Mouse (Mus musculus): ENCODE measurements around the gene Rbm12. TPM values are rescaled to one million over a fixed set of nuclear protein-coding genes. Genes with fewer than 3 reads are reported as not detected.

Rbm12 gene
- total and polyA plus RNA-seq, 3 experiments = 9.6 to 36.5 (median 20.7) TPM

DNA sequence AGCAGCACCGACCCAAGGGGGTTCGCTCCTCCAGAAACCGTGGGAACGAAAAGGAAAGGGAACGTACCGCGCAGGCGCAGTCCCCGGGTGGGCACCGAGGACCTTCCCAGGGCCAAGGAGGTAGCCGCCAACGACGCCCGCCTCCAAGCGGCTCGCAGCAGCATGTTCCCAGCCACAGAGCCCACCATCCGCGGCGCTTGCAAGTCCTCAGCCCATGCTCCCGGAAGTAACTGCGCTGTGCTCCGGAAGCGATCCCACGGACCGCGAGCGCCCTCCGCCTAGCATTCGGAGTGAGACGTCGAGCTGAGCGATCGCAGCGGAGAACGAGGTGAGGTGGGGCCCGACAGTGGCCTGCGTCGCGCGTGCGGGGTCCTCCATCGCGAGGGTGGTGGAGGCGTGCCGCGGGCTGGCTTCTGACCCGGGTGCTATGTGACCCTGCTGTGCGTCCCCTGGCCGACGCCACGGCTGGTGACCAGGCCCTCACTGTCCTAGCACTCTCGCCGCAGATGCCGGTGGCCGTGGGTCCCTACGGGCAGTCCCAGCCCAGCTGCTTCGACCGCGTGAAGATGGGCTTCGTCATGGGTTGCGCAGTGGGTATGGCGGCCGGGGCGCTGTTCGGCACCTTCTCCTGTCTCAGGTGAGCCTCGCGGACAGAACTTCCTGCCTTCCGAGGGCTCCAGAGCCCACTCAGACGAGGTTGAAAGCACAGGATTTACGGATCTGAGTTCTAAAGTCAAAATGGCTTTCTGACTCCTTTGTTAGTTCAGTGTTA is 32.4 kb upstream of the Rbm12 start, which contains the start of the genes Romo1 and Nfs1:
Romo1 (plus strand) TSS at position 87 of the 772 bp plus-strand sequence.
Nfs1 (minus strand) TSS at position 234 of the 772 bp plus-strand sequence.
- H3K27ac ChIP-seq (ENCODE audit: insufficient read depth, low read depth) = peak within 1 kb of the TSS; percentile 91
- in situ Hi-C loops (cut with MboI; ENCODE audit: low pct_ligation_motif_present, low pct_unique_long_range_greater_than_20kb, low sequenced_read_pairs) = loop anchor here (25.0 kb wide), 1 partner anchor 307 kb away; the partner anchor contains the start of genes Eif6 and Fam83c
- H3K79me2 ChIP-seq (replicated peaks; ENCODE audit: control insufficient read depth, extremely low read depth, insufficient read depth, poor library complexity, severe bottlenecking) = peaks cover 19% of the 10 kb centered on the region

DNA sequence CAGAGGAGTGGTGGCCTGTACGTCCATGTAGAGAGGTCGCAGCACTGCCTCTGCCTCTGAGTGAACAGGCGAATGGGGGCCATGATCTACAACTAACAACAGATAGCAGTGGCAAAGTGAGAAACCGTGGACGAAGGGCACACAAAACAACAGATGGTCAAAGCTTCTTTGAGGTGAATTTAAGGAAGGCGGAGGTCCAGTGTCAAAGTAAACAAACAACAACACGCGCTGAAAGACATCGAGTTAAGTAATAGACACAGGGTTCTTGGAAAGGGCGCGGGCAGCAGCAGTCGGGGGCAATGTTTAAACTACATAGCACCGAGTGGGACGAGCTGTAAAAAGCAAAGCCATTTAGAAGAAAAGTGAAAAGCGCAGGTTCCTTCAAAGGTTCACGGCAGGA is 31.6 kb upstream of the Rbm12 start:
- no peaks in the 10 kb centered on the region for H3K27me3 ChIP-seq (replicated peaks)
- peak overlapping the region; percentile 98 for H3K4me2 ChIP-seq (ENCODE audit: insufficient read depth, low read depth, poor library complexity, severe bottlenecking)
- H3K9ac ChIP-seq (ENCODE audit: insufficient read depth, low read depth) = peak overlapping the region; percentile 69
- peak; percentile 22 for DNase-seq (ENCODE audit: extremely low read depth)
- in situ Hi-C loops (cut with MboI; ENCODE audit: low pct_ligation_motif_present, low pct_unique_long_range_greater_than_20kb, low sequenced_read_pairs) (loop anchor here (25.0 kb wide), 1 partner anchor 306 kb away; the partner anchor contains the start of genes Eif6 and Fam83c), dilution Hi-C loops (cut with MboI; ENCODE audit: extremely low pct_ligation_motif_present, extremely low pct_unique_long_range_greater_than_20kb, low sequenced_read_pairs) (no loop called here)
- H3K9me3 ChIP-seq (replicated peaks; ENCODE audit: low read length) = no peaks in the 10 kb centered on the region
- peak overlapping the region; percentile 52 to 93 (median 82) for H3K4me3 ChIP-seq (replicated peaks in 1 of 3; ENCODE audit: low read depth in 2 of 3, low read length in 2 of 3, poor library complexity in 1 of 3)
- H3K36me3 ChIP-seq (replicated peaks in 1 of 2; ENCODE audit: control insufficient read depth in 1 of 2, insufficient read depth in 1 of 2, low read length in 1 of 2) = peaks cover 36 to 55% of the 10 kb centered on the region in 2 experiments
- peaks cover 0 to 15% of the 10 kb centered on the region in 2 experiments; a peak in 2 of 4 replicates for H3K4me1 ChIP-seq (ENCODE audit: control insufficient read depth in 1 of 2, insufficient read depth in 2 of 2)
- H3K27ac ChIP-seq (ENCODE audit: insufficient read depth, low read depth) = no peak overlapping the region
- TF ChIP-seq MYC (IDR thresholded peaks at IDR 0.05; ENCODE audit: low read depth, low read length) (no peak), RCOR1 (conservative IDR thresholded peaks at IDR 0.05; ENCODE audit: low read depth, low read length) (no peak), NRF1 (IDR thresholded peaks at IDR 0.05; ENCODE audit: low read depth, low read length) (no peak), KAT2A (IDR thresholded peaks at IDR 0.05; ENCODE audit: insufficient replicate concordance, low read length) (no peak), MEF2A (IDR thresholded peaks at IDR 0.05; ENCODE audit: borderline replicate concordance, low read depth, low read length) (no peak)
- peaks cover 15% of the 10 kb centered on the region; the same call in 1 of the 2 replicates for H3K79me2 ChIP-seq (replicated peaks; ENCODE audit: control insufficient read depth, extremely low read depth, insufficient read depth, poor library complexity, severe bottlenecking)

More for the DNA sequence above, 32.4 kb upstream of the Rbm12 start, which contains the start of the genes Romo1 and Nfs1:
- peak within 1 kb of the TSS; percentile 98 for H3K4me2 ChIP-seq (ENCODE audit: insufficient read depth, low read depth, poor library complexity, severe bottlenecking)
- dilution Hi-C loops (cut with MboI; ENCODE audit: extremely low pct_ligation_motif_present, extremely low pct_unique_long_range_greater_than_20kb, low sequenced_read_pairs) = no loop called here
- H3K9me3 ChIP-seq (replicated peaks; ENCODE audit: low read length) = no peaks in the 10 kb centered on the region
- DNase-seq (ENCODE audit: extremely low read depth) = peak; percentile 94
- H3K9ac ChIP-seq (ENCODE audit: insufficient read depth, low read depth) = peak within 1 kb of the TSS; percentile 69
- no peaks in the 10 kb centered on the region for H3K27me3 ChIP-seq (replicated peaks)
- TF ChIP-seq MXI1 (IDR thresholded peaks at IDR 0.05; ENCODE audit: low read depth, low read length) (no peak; the same call in 1 of the 2 replicates), RAD21 (IDR thresholded peaks at IDR 0.05; ENCODE audit: low read depth, low read length) (no peak), KAT2A (IDR thresholded peaks at IDR 0.05; ENCODE audit: insufficient replicate concordance, low read length) (no peak), SMC3 (IDR thresholded peaks at IDR 0.05; ENCODE audit: low read depth, low read length) (no peak), CTCF (conservative IDR thresholded peaks at IDR 0.05 in 1 of 2, IDR thresholded peaks at IDR 0.05 in 1 of 2; ENCODE audit: low read depth in 2 of 2, low read length in 2 of 2) (peak in 1 of 2 experiments; percentile 64; a peak in 2 of 4 replicates), ELF1 (IDR thresholded peaks at IDR 0.05; ENCODE audit: low read depth, low read length) (no peak; the same call in 1 of the 2 replicates), EP300 (IDR thresholded peaks at IDR 0.05; ENCODE audit: low read length) (no peak), CHD1 (IDR thresholded peaks at IDR 0.05; ENCODE audit: low read depth, low read length) (no peak), HCFC1 (IDR thresholded peaks at IDR 0.05; ENCODE audit: low read depth, low read length) (peak; percentile 90), MAFK (IDR thresholded peaks at IDR 0.05; ENCODE audit: insufficient replicate concordance, low read length) (no peak), JUN (IDR thresholded peaks at IDR 0.05; ENCODE audit: insufficient read depth, low read depth, low read length) (no peak), ZC3H11A (IDR thresholded peaks at IDR 0.05; ENCODE audit: low read depth, low read length) (no peak), ETS1 (conservative IDR thresholded peaks at IDR 0.05; ENCODE audit: low read depth, low read length) (no peak), USF2 (conservative IDR thresholded peaks at IDR 0.05; ENCODE audit: low read depth, low read length) (no peak), IRF4 (IDR thresholded peaks at IDR 0.05; ENCODE audit: low read depth, low read length) (no peak; the same call in 1 of the 2 replicates), ZKSCAN1 (IDR thresholded peaks at IDR 0.05; ENCODE audit: borderline replicate concordance, low read depth, low read length) (no peak), MAX (IDR thresholded peaks at IDR 0.05; ENCODE audit: low read length) (no peak), SIN3A (IDR thresholded peaks at IDR 0.05; ENCODE audit: low read length) (peak; percentile 93), E2F4 (IDR thresholded peaks at IDR 0.05; ENCODE audit: insufficient replicate concordance, low read depth, low read length) (no peak), BHLHE40 (IDR thresholded peaks at IDR 0.05; ENCODE audit: low read depth, low read length) (no peak), POLR2AphosphoS2 (IDR thresholded peaks at IDR 0.05; ENCODE audit: low read depth, low read length) (peak; percentile 85; the same call in 1 of the 2 replicates), ZNF384 (IDR thresholded peaks at IDR 0.05; ENCODE audit: low read depth, low read length) (no peak), GABPA (IDR thresholded peaks at IDR 0.05; ENCODE audit: insufficient replicate concordance, low read depth, low read length) (no peak), PAX5 (IDR thresholded peaks at IDR 0.05; ENCODE audit: low read length) (no peak), JUND (conservative IDR thresholded peaks at IDR 0.05; ENCODE audit: low read depth, low read length) (no peak), MEF2A (IDR thresholded peaks at IDR 0.05; ENCODE audit: borderline replicate concordance, low read depth, low read length) (no peak), NELFE (IDR thresholded peaks at IDR 0.05; ENCODE audit: low read depth, low read length) (no peak; the same call in 1 of the 2 replicates), CHD2 (IDR thresholded peaks at IDR 0.05; ENCODE audit: low read length) (peak; percentile 89; the same call in 1 of the 2 replicates), USF1 (IDR thresholded peaks at IDR 0.05; ENCODE audit: low read depth, low read length) (no peak), TBP (conservative IDR thresholded peaks at IDR 0.05; ENCODE audit: low read depth, low read length) (0 out of 2 replicates have a peak, but pooled peaks have one; percentile 46), MYC (IDR thresholded peaks at IDR 0.05; ENCODE audit: low read depth, low read length) (peak; percentile 90), POLR2A (IDR thresholded peaks at IDR 0.05; ENCODE audit: low read depth, low read length) (peak; percentile 90), ZMIZ1 (IDR thresholded peaks at IDR 0.05; ENCODE audit: low read depth, low read length) (peak; percentile 91), MAZ (IDR thresholded peaks at IDR 0.05; ENCODE audit: low read depth, low read length) (no peak), RCOR1 (conservative IDR thresholded peaks at IDR 0.05; ENCODE audit: low read depth, low read length) (no peak), NRF1 (IDR thresholded peaks at IDR 0.05; ENCODE audit: low read depth, low read length) (peak; percentile 80), UBTF (IDR thresholded peaks at IDR 0.05; ENCODE audit: low read depth, low read length) (no peak; the same call in none of the 2 replicates), TCF12 (IDR thresholded peaks at IDR 0.05; ENCODE audit: low read depth, low read length) (no peak)
- peaks cover 0 to 15% of the 10 kb centered on the region in 2 experiments; a peak in 2 of 4 replicates for H3K4me1 ChIP-seq (ENCODE audit: control insufficient read depth in 1 of 2, insufficient read depth in 2 of 2)
- peaks cover 35 to 54% of the 10 kb centered on the region in 2 experiments for H3K36me3 ChIP-seq (replicated peaks in 1 of 2; ENCODE audit: control insufficient read depth in 1 of 2, insufficient read depth in 1 of 2, low read length in 1 of 2)
- H3K4me3 ChIP-seq (replicated peaks in 1 of 3; ENCODE audit: low read depth in 2 of 3, low read length in 2 of 3, poor library complexity in 1 of 3) = peak within 1 kb of the TSS; percentile 52 to 93 (median 82)

All from CH12.LX (cell line).